Mouse (Mus musculus): ENCODE measurements around the gene Lpar5. TPM values are rescaled to one million over a fixed set of nuclear protein-coding genes. Genes with fewer than 3 reads are reported as not detected.

Lpar5 gene
- polyA plus RNA-seq, 1 experiment from 2014 or later: 6.4 TPM

- H3K36me3 ChIP-seq (ENCODE audit: control insufficient read depth, insufficient read depth, low read length): peaks cover 23% of the 10 kb centered on the region
- H3K27me3 ChIP-seq (ENCODE audit: control insufficient read depth, insufficient read depth, low read length): no peaks in the 10 kb centered on the region
- DNase-seq (ENCODE audit: low spot score) (peak; percentile 95), ATAC-seq (ENCODE audit: low FRiP score, low TSS enrichment) (peak; percentile 95)
- peak within 1 kb of the TSS; percentile 96 for H3K4me2 ChIP-seq (replicated peaks; ENCODE audit: low read depth)
- TF ChIP-seq EP300 (optimal IDR thresholded peaks at IDR 0.05): no peak
- no peak for TF ChIP-seq CTCF (IDR thresholded peaks at IDR 0.05; ENCODE audit: low read depth)
- under 1% methylated on average over 63 of the region's 66 CpGs for WGBS
- H3K9me3 ChIP-seq (ENCODE audit: control insufficient read depth, low read length): no peaks in the 10 kb centered on the region
- no peaks in the 10 kb centered on the region; the same call in 1 of the 2 replicates for H3K4me1 ChIP-seq (replicated peaks; ENCODE audit: control insufficient read depth, insufficient read depth)
- H3K27ac ChIP-seq (replicated peaks): peak within 1 kb of the TSS; percentile 79
- H3K9ac ChIP-seq (ENCODE audit: low read length): peak within 1 kb of the TSS; percentile 80
- peak within 1 kb of the TSS; percentile 76 for H3K4me3 ChIP-seq (ENCODE audit: low read depth, low read length)
These were observed 63.8 kb downstream of the Lpar5 start, which contains the start of gene Nop2 for GRCm38 (mm10) chr6:125131302-125132156. Gene Nop2 (plus strand): TSS chr6:125131909.

Small RNAs within 50 kb of the gene (microRNA-seq; reads per million reads assigned to microRNA genes)
- gene Mir7045: not detected

Other genes with a start within 250 kb of the Lpar5 start
- gene Usp5, start 238.4 kb upstream of the Lpar5 start, polyA plus RNA-seq (2015; fragmentation: Nextera tagmentation; extraction: Ambion mirVana): 60.3 and 61.8 TPM in 2 replicates
- gene Cdca3, start 238.4 kb upstream of the Lpar5 start, polyA plus RNA-seq (2015; fragmentation: Nextera tagmentation; extraction: Ambion mirVana): 43.3 and 52.8 TPM in 2 replicates
- 0.53 and 0.98 TPM in 2 replicates for gene Gnb3, start 227.6 kb upstream of the Lpar5 start, polyA plus RNA-seq (2015; fragmentation: Nextera tagmentation; extraction: Ambion mirVana)
- 9.7 and 10.7 TPM in 2 replicates for gene P3h3, start 210.2 kb upstream of the Lpar5 start, polyA plus RNA-seq (2015; fragmentation: Nextera tagmentation; extraction: Ambion mirVana)
- 0.45 and 0.87 TPM in 2 replicates for gene Gpr162, start 203.9 kb upstream of the Lpar5 start, polyA plus RNA-seq (2015; fragmentation: Nextera tagmentation; extraction: Ambion mirVana)
- gene Cd4, start 179.7 kb upstream of the Lpar5 start, polyA plus RNA-seq (2015; fragmentation: Nextera tagmentation; extraction: Ambion mirVana): 0.45 and 0.65 TPM in 2 replicates
- gene Lag3, start 156.2 kb upstream of the Lpar5 start, polyA plus RNA-seq (2015; fragmentation: Nextera tagmentation; extraction: Ambion mirVana): 0.93 and 1.4 TPM in 2 replicates
- 260 and 276 TPM in 2 replicates for gene Ptms, start 147.8 kb upstream of the Lpar5 start, polyA plus RNA-seq (2015; fragmentation: Nextera tagmentation; extraction: Ambion mirVana)
- 312 and 330 TPM in 2 replicates for gene Mlf2, start 136.5 kb upstream of the Lpar5 start, polyA plus RNA-seq (2015; fragmentation: Nextera tagmentation; extraction: Ambion mirVana)
- gene Cops7a, start 102.4 kb upstream of the Lpar5 start, polyA plus RNA-seq (2015; fragmentation: Nextera tagmentation; extraction: Ambion mirVana): 114 and 121 TPM in 2 replicates
- 3.1 and 4.0 TPM in 2 replicates for gene Pianp, start 71.2 kb upstream of the Lpar5 start, polyA plus RNA-seq (2015; fragmentation: Nextera tagmentation; extraction: Ambion mirVana)
- 7.0 and 7.2 TPM in 2 replicates for gene Zfp384, start 58.8 kb upstream of the Lpar5 start, polyA plus RNA-seq (2015; fragmentation: Nextera tagmentation; extraction: Ambion mirVana)
- 72.5 and 77.4 TPM in 2 replicates for gene Ing4, start 28.2 kb upstream of the Lpar5 start, polyA plus RNA-seq (2015; fragmentation: Nextera tagmentation; extraction: Ambion mirVana)
- gene Acrbp, start 18.2 kb upstream of the Lpar5 start, polyA plus RNA-seq (2015; fragmentation: Nextera tagmentation; extraction: Ambion mirVana): 2.5 and 2.6 TPM in 2 replicates
- gene Chd4, start 28.1 kb downstream of the Lpar5 start, polyA plus RNA-seq (2015; fragmentation: Nextera tagmentation; extraction: Ambion mirVana): 28.1 and 36.6 TPM in 2 replicates
- 25.0 and 26.6 TPM in 2 replicates for gene Nop2, start 64.0 kb downstream of the Lpar5 start, polyA plus RNA-seq (2015; fragmentation: Nextera tagmentation; extraction: Ambion mirVana)
- gene Iffo1, start 77.3 kb downstream of the Lpar5 start, polyA plus RNA-seq (2015; fragmentation: Nextera tagmentation; extraction: Ambion mirVana): 4.4 and 5.7 TPM in 2 replicates
- 920 and 1,103 TPM in 2 replicates for gene Gapdh, start 98.5 kb downstream of the Lpar5 start, polyA plus RNA-seq (2015; fragmentation: Nextera tagmentation; extraction: Ambion mirVana)
- 15.3 and 16.6 TPM in 2 replicates for gene Ncapd2, start 123.8 kb downstream of the Lpar5 start, polyA plus RNA-seq (2015; fragmentation: Nextera tagmentation; extraction: Ambion mirVana)
- 196 and 211 TPM in 2 replicates for gene Mrpl51, start 123.9 kb downstream of the Lpar5 start, polyA plus RNA-seq (2015; fragmentation: Nextera tagmentation; extraction: Ambion mirVana)
- gene Vamp1, start 147.6 kb downstream of the Lpar5 start, polyA plus RNA-seq (2015; fragmentation: Nextera tagmentation; extraction: Ambion mirVana): 3.3 and 3.4 TPM in 2 replicates
- 8.5 and 8.6 TPM in 2 replicates for gene Tapbpl, start 163.9 kb downstream of the Lpar5 start, polyA plus RNA-seq (2015; fragmentation: Nextera tagmentation; extraction: Ambion mirVana)
- gene Cd27, start 169.1 kb downstream of the Lpar5 start, polyA plus RNA-seq (2015; fragmentation: Nextera tagmentation; extraction: Ambion mirVana): 0.91 and 1.1 TPM in 2 replicates
- 0.08 and 0.15 TPM in 2 replicates for gene Tuba3a, start 218.1 kb downstream of the Lpar5 start, polyA plus RNA-seq (2015; fragmentation: Nextera tagmentation; extraction: Ambion mirVana)
- gene Ltbr, start 246.0 kb downstream of the Lpar5 start, polyA plus RNA-seq (2015; fragmentation: Nextera tagmentation; extraction: Ambion mirVana): 71.5 and 73.0 TPM in 2 replicates

All from stomach, postnatal 0 days (tissue).